Mouse (Mus musculus): ENCODE measurements around the gene Gm42791. TPM values are rescaled to one million over a fixed set of nuclear protein-coding genes. Genes with fewer than 3 reads are reported as not detected.

The Gm42791 gene
- polyA plus RNA-seq, 1 experiment, result not detected

- WGBS, result 84% methylated on average over 6 of the region's 6 CpGs
- Histone ChIP-seq H3K36me3 (ENCODE audit: control insufficient read depth, insufficient read depth, low read length) (no peaks in the 10 kb centered on the region), H3K4me3 (ENCODE audit: insufficient read depth, low read depth, low read length) (no peak overlapping the region), H3K27ac (ENCODE audit: insufficient read depth, low read depth, low read length) (no peak overlapping the region), H3K4me1 (ENCODE audit: control insufficient read depth, insufficient read depth, low read length) (no peaks in the 10 kb centered on the region), H3K27me3 (replicated peaks; ENCODE audit: control insufficient read depth, insufficient read depth, low read length) (no peaks in the 10 kb centered on the region)
- DNase-seq, result no peak
- TF ChIP-seq CTCF (conservative IDR thresholded peaks at IDR 0.05; ENCODE audit: insufficient read depth, insufficient read length, low read depth, low read length) (no peak), POLR2A (IDR thresholded peaks at IDR 0.05; ENCODE audit: low read depth, low read length) (no peak)
These were observed 127.2 kb downstream of the Gm42791 start for GRCm38 (mm10) chr5:148867766-148868165.

GRCm38 (mm10) chr5:148867171-148867570, 127.8 kb downstream of the Gm42791 start:
- Histone ChIP-seq H3K4me3 (ENCODE audit: insufficient read depth, low read depth, low read length) (no peak overlapping the region), H3K27me3 (replicated peaks; ENCODE audit: control insufficient read depth, insufficient read depth, low read length) (no peaks in the 10 kb centered on the region), H3K27ac (ENCODE audit: insufficient read depth, low read depth, low read length) (no peak overlapping the region), H3K36me3 (ENCODE audit: control insufficient read depth, insufficient read depth, low read length) (no peaks in the 10 kb centered on the region), H3K4me1 (ENCODE audit: control insufficient read depth, insufficient read depth, low read length) (no peaks in the 10 kb centered on the region)
- no peak for DNase-seq
- TF ChIP-seq CTCF (conservative IDR thresholded peaks at IDR 0.05; ENCODE audit: insufficient read depth, insufficient read length, low read depth, low read length) (no peak), POLR2A (IDR thresholded peaks at IDR 0.05; ENCODE audit: low read depth, low read length) (no peak)
- WGBS, result 91% methylated on average over 7 of the region's 7 CpGs

- no peak for DNase-seq
- H3K36me3 ChIP-seq (ENCODE audit: control insufficient read depth, insufficient read depth, low read length), result no peaks in the 10 kb centered on the region
- no peaks in the 10 kb centered on the region for H3K27me3 ChIP-seq (replicated peaks; ENCODE audit: control insufficient read depth, insufficient read depth, low read length)
- H3K4me3 ChIP-seq (ENCODE audit: insufficient read depth, low read depth, low read length), result no peak overlapping the region
- no peaks in the 10 kb centered on the region for H3K4me1 ChIP-seq (ENCODE audit: control insufficient read depth, insufficient read depth, low read length)
- no peak overlapping the region for H3K27ac ChIP-seq (ENCODE audit: insufficient read depth, low read depth, low read length)
- TF ChIP-seq POLR2A (IDR thresholded peaks at IDR 0.05; ENCODE audit: low read depth, low read length), result no peak
- TF ChIP-seq CTCF (conservative IDR thresholded peaks at IDR 0.05; ENCODE audit: insufficient read depth, insufficient read length, low read depth, low read length), result no peak
- 52% methylated on average over 10 of the region's 10 CpGs for WGBS
These were observed 128.4 kb downstream of the Gm42791 start for GRCm38 (mm10) chr5:148866571-148866970.

GRCm38 (mm10) chr5:148863409-148863808, 131.5 kb downstream of the Gm42791 start:
- Histone ChIP-seq H3K4me3 (ENCODE audit: insufficient read depth, low read depth, low read length) (no peak overlapping the region), H3K4me1 (ENCODE audit: control insufficient read depth, insufficient read depth, low read length) (no peaks in the 10 kb centered on the region), H3K27ac (ENCODE audit: insufficient read depth, low read depth, low read length) (no peak overlapping the region), H3K36me3 (ENCODE audit: control insufficient read depth, insufficient read depth, low read length) (no peaks in the 10 kb centered on the region), H3K27me3 (replicated peaks; ENCODE audit: control insufficient read depth, insufficient read depth, low read length) (no peaks in the 10 kb centered on the region)
- no peak for DNase-seq
- TF ChIP-seq CTCF (conservative IDR thresholded peaks at IDR 0.05; ENCODE audit: insufficient read depth, insufficient read length, low read depth, low read length) (no peak), POLR2A (IDR thresholded peaks at IDR 0.05; ENCODE audit: low read depth, low read length) (no peak)
- WGBS, result 52% methylated on average over 6 of the region's 6 CpGs

- no peak overlapping the region for H3K27ac ChIP-seq (ENCODE audit: insufficient read depth, low read depth, low read length)
- no peak overlapping the region for H3K4me3 ChIP-seq (ENCODE audit: insufficient read depth, low read depth, low read length)
- no peaks in the 10 kb centered on the region for H3K36me3 ChIP-seq (ENCODE audit: control insufficient read depth, insufficient read depth, low read length)
- no peak for DNase-seq
- no peak for TF ChIP-seq CTCF (conservative IDR thresholded peaks at IDR 0.05; ENCODE audit: insufficient read depth, insufficient read length, low read depth, low read length)
- no peaks in the 10 kb centered on the region for H3K27me3 ChIP-seq (replicated peaks; ENCODE audit: control insufficient read depth, insufficient read depth, low read length)
- WGBS, result 80% methylated on average over 10 of the region's 10 CpGs
- H3K4me1 ChIP-seq (ENCODE audit: control insufficient read depth, insufficient read depth, low read length), result no peaks in the 10 kb centered on the region
These were observed 132.1 kb downstream of the Gm42791 start for GRCm38 (mm10) chr5:148862853-148863252.

- 68% methylated on average over 8 of the region's 8 CpGs for WGBS
- no peaks in the 10 kb centered on the region for H3K27me3 ChIP-seq (replicated peaks; ENCODE audit: control insufficient read depth, insufficient read depth, low read length)
- DNase-seq, result no peak
- no peaks in the 10 kb centered on the region for H3K36me3 ChIP-seq (ENCODE audit: control insufficient read depth, insufficient read depth, low read length)
- no peak overlapping the region for H3K4me3 ChIP-seq (ENCODE audit: insufficient read depth, low read depth, low read length)
- H3K27ac ChIP-seq (ENCODE audit: insufficient read depth, low read depth, low read length), result no peak overlapping the region
- no peaks in the 10 kb centered on the region for H3K4me1 ChIP-seq (ENCODE audit: control insufficient read depth, insufficient read depth, low read length)
- TF ChIP-seq POLR2A (IDR thresholded peaks at IDR 0.05; ENCODE audit: low read depth, low read length) (no peak), CTCF (conservative IDR thresholded peaks at IDR 0.05; ENCODE audit: insufficient read depth, insufficient read length, low read depth, low read length) (no peak)
These were observed 132.8 kb downstream of the Gm42791 start for GRCm38 (mm10) chr5:148862136-148862535.

- H3K36me3 ChIP-seq (ENCODE audit: control insufficient read depth, insufficient read depth, low read length), result no peaks in the 10 kb centered on the region
- no peak overlapping the region for H3K4me3 ChIP-seq (ENCODE audit: insufficient read depth, low read depth, low read length)
- no peak for DNase-seq
- no peaks in the 10 kb centered on the region for H3K4me1 ChIP-seq (ENCODE audit: control insufficient read depth, insufficient read depth, low read length)
- H3K27me3 ChIP-seq (replicated peaks; ENCODE audit: control insufficient read depth, insufficient read depth, low read length), result no peaks in the 10 kb centered on the region
- WGBS, result 87% methylated on average over 3 of the region's 3 CpGs
- no peak overlapping the region for H3K27ac ChIP-seq (ENCODE audit: insufficient read depth, low read depth, low read length)
- TF ChIP-seq CTCF (conservative IDR thresholded peaks at IDR 0.05; ENCODE audit: insufficient read depth, insufficient read length, low read depth, low read length), result no peak
- TF ChIP-seq POLR2A (IDR thresholded peaks at IDR 0.05; ENCODE audit: low read depth, low read length), result no peak
These were observed 137.4 kb downstream of the Gm42791 start for GRCm38 (mm10) chr5:148857522-148857921.

GRCm38 (mm10) chr5:148855047-148855446, 139.9 kb downstream of the Gm42791 start:
- DNase-seq, result peak; percentile 5
- Histone ChIP-seq H3K36me3 (ENCODE audit: control insufficient read depth, insufficient read depth, low read length) (no peaks in the 10 kb centered on the region), H3K4me1 (ENCODE audit: control insufficient read depth, insufficient read depth, low read length) (no peaks in the 10 kb centered on the region), H3K4me3 (ENCODE audit: insufficient read depth, low read depth, low read length) (no peak overlapping the region), H3K27ac (ENCODE audit: insufficient read depth, low read depth, low read length) (no peak overlapping the region), H3K27me3 (replicated peaks; ENCODE audit: control insufficient read depth, insufficient read depth, low read length) (no peaks in the 10 kb centered on the region)
- TF ChIP-seq CTCF (conservative IDR thresholded peaks at IDR 0.05; ENCODE audit: insufficient read depth, insufficient read length, low read depth, low read length) (no peak), POLR2A (IDR thresholded peaks at IDR 0.05; ENCODE audit: low read depth, low read length) (no peak)
- 55% methylated on average over 8 of the region's 8 CpGs for WGBS
